Mouse (Mus musculus) midbrain, embryonic 10.5 days (tissue): Measurements from ENCODE around the gene Rad23b. TPM values are rescaled to one million over a fixed set of nuclear protein-coding genes. Genes with fewer than 3 reads are reported as not detected.
"Not testable (repeated sequence)": the region's sequence is repeated elsewhere in the genome, so short reads cannot be mapped to it uniquely, and the experiment has no call there.

Source experiments
- DNase-seq: peaks from one replicate; pipeline ENCODE4 v3.0.0-alpha.2; 2017; ENCODE audit warnings: low spot score
- H3K27ac ChIP-seq: fragments of 300-500 bp; sonication (generic); replicated peaks from 2 replicates; pipeline ENCODE4 v1.5.1; 2016; ENCODE audit warnings: mild to moderate bottlenecking
- H3K27me3 ChIP-seq: fragments of 300-500 bp; sonication (generic); 2 replicates; pipeline ENCODE4 v1.6.1; 2016; ENCODE audit warnings: low read depth, mild to moderate bottlenecking; ENCODE audit not compliant: poor library complexity, severe bottlenecking
- H3K36me3 ChIP-seq: fragments of 300-500 bp; sonication (generic); 2 replicates; pipeline ENCODE4 v1.6.1; 2016; ENCODE audit warnings: mild to moderate bottlenecking, moderate library complexity
- H3K4me1 ChIP-seq: fragments of 300-500 bp; sonication (generic); 2 replicates; pipeline ENCODE4 v1.6.1; 2016
- H3K4me3 ChIP-seq: fragments of 300-500 bp; sonication (generic); 2 replicates; pipeline ENCODE4 v1.5.1; 2016; ENCODE audit warnings: mild to moderate bottlenecking, moderate library complexity
- H3K9me3 ChIP-seq: fragments of 300-500 bp; sonication (generic); replicated peaks from 2 replicates; pipeline ENCODE4 v1.6.1; 2016; ENCODE audit warnings: mild to moderate bottlenecking
- WGBS: fragments of 180-500 bp; shearing (Covaris S2); methylation state at CpG from one replicate; pipeline ENCODE4 v1.1.7; 2016; 5-methylcytosine and 5-hydroxymethylcytosine counted together
- polyA plus RNA-seq: library from polyadenylated mRNA; unstranded; fragments of >200 nt; fragmentation: Nextera tagmentation; extraction: Ambion mirVana; gene quantifications from 2 replicates; pipeline ENCODE4 v1.2.1, GENCODE M21; 2016

The Rad23b gene
- 82.0 and 91.4 TPM in 2 replicates for polyA plus RNA-seq

DNA sequence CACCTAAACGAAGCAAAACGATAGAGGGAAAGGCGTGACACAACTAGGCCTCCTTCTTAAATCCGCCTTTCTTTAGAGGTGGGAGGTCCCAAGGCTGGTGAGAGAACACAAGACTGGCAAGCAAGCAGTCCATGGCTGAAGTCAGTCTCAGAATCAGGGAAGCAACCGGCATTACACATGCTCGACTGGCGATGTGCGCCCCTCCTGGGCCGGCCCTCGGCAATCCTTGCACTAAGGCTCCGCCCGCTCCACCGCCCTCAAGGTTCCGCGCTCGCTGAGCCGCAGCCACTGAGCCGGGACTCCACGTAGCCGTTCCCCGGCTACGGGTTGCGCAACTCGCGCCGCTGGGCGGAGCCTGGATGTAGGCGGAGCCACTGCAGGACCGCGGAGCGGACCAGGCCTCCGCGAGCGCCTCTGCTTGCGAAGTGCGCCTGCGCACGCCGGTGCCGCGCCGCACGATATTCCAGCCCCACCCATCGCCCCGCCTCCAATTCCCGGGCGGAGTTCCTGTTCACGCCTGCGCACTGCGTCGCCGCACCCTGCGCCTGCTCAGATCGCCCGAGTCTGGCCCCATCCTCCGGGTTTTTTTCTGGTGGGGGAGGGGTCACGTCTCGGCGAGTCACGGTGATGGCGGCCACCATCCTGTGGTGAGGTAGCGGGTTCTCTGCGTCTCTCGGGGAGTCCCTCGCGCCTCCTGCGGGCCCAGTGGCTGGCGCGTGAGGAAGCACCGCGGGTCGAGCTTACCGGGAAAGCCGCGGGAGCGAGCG, at the start of gene Rad23b:
Rad23b (plus strand) TSS at position 592 of the 767 bp plus-strand sequence.
- Histone ChIP-seq H3K9me3 (no peaks in the 10 kb centered on the region), H3K4me3 (peak within 1 kb of the TSS; percentile 96), H3K4me1 (peaks cover 43% of the 10 kb centered on the region), H3K36me3 (no peaks in the 10 kb centered on the region; the same call in 1 of the 2 replicates), H3K27ac (peak within 1 kb of the TSS; percentile 99), H3K27me3 (no peaks in the 10 kb centered on the region)
- under 1% methylated on average over 77 of the region's 77 CpGs for WGBS
- peak; percentile 100 for DNase-seq

DNA sequence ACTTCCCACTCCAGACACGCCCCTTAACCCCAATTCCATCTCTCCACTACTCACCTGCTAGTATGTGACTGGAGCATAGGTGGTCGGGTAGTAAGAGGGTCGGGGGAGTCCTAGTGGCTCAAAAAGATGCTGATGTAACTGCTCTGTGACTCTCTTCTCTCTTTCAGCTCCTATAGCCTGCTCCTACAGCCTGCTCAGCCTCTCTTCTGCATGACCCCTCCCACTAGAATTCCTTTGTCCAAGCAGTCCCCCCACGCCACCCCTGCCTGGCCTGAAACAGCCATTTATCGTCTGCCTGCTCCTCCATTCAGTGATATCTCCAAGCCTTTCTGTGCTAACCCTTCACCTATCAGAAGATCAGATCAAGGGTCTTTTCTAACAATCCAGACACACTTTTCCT, 45.7 kb upstream of the Rad23b start:
- no peak overlapping the region for H3K4me3 ChIP-seq
- H3K36me3 ChIP-seq = no peaks in the 10 kb centered on the region
- WGBS = 87% methylated on average over 5 of the region's 5 CpGs
- H3K27me3 ChIP-seq = no peaks in the 10 kb centered on the region
- H3K4me1 ChIP-seq = no peaks in the 10 kb centered on the region
- DNase-seq = no peak
- H3K9me3 ChIP-seq = peaks cover 10% of the 10 kb centered on the region; the same call in 1 of the 2 replicates
- H3K27ac ChIP-seq = no peak overlapping the region

GRCm38 (mm10) chr4:55306636-55307035, 43.2 kb upstream of the Rad23b start:
- Histone ChIP-seq H3K36me3 (no peaks in the 10 kb centered on the region), H3K27me3 (no peaks in the 10 kb centered on the region), H3K4me1 (no peaks in the 10 kb centered on the region), H3K27ac (no peak overlapping the region), H3K9me3 (peaks cover 10% of the 10 kb centered on the region; the same call in 1 of the 2 replicates), H3K4me3 (no peak overlapping the region)
- 73% methylated on average over 4 of the region's 4 CpGs for WGBS
- DNase-seq = no peak

DNA sequence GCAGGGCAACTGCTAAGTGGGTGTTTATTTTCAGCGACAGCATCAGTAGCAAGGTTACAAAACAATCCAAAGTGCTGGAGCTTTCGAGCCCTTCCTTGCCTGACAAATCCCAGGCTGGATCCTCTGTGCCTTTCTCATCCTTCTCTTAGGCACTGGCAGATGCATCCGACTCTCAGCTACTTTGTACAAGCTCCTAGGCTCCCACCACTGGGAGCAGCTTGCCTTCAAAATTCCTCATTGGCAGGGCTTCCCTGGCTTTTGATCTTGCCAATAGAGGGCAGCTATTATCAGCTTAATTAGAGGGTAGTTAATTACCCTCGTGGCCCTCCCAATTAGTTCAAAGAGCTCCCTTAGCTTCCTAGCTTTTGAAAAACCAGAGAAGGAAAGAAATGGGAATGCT, 33.1 kb upstream of the Rad23b start:
- Histone ChIP-seq H3K27me3 (no peaks in the 10 kb centered on the region), H3K27ac (no peak overlapping the region), H3K36me3 (no peaks in the 10 kb centered on the region), H3K9me3 (no peaks in the 10 kb centered on the region), H3K4me1 (no peaks in the 10 kb centered on the region), H3K4me3 (no peak overlapping the region)
- no peak for DNase-seq
- WGBS = 46% methylated on average over 4 of the region's 4 CpGs

- H3K27ac ChIP-seq, H3K36me3 ChIP-seq, H3K27me3 ChIP-seq, H3K9me3 ChIP-seq, H3K4me3 ChIP-seq, DNase-seq, H3K4me1 ChIP-seq: not testable (repeated sequence)
- 93% methylated on average over 9 of the region's 9 CpGs for WGBS
These were observed 31.5 kb upstream of the Rad23b start for GRCm38 (mm10) chr4:55318350-55318749.

- H3K36me3 ChIP-seq = no peaks in the 10 kb centered on the region
- 69% methylated on average over 4 of the region's 4 CpGs for WGBS
- H3K9me3 ChIP-seq = no peaks in the 10 kb centered on the region
- H3K4me3 ChIP-seq = no peak overlapping the region
- no peak for DNase-seq
- no peaks in the 10 kb centered on the region for H3K27me3 ChIP-seq
- H3K4me1 ChIP-seq = no peaks in the 10 kb centered on the region
- H3K27ac ChIP-seq = no peak overlapping the region
These were observed 23.9 kb upstream of the Rad23b start for GRCm38 (mm10) chr4:55325786-55326518.

GRCm38 (mm10) chr4:55327508-55327907, 22.3 kb upstream of the Rad23b start:
- Histone ChIP-seq H3K4me3 (no peak overlapping the region), H3K4me1 (no peaks in the 10 kb centered on the region), H3K36me3 (no peaks in the 10 kb centered on the region), H3K27me3 (no peaks in the 10 kb centered on the region), H3K9me3 (no peaks in the 10 kb centered on the region), H3K27ac (no peak overlapping the region)
- DNase-seq = no peak
- whole genome bisulfite sequencing = 82% methylated on average over 4 of the region's 4 CpGs

GRCm38 (mm10) chr4:55328471-55328870, 21.4 kb upstream of the Rad23b start:
- Histone ChIP-seq H3K9me3 (no peaks in the 10 kb centered on the region), H3K4me3 (no peak overlapping the region), H3K4me1 (no peaks in the 10 kb centered on the region), H3K36me3 (no peaks in the 10 kb centered on the region), H3K27me3 (no peaks in the 10 kb centered on the region), H3K27ac (no peak overlapping the region)
- no peak for DNase-seq
- 91% methylated on average over 11 of the region's 11 CpGs for WGBS

DNA sequence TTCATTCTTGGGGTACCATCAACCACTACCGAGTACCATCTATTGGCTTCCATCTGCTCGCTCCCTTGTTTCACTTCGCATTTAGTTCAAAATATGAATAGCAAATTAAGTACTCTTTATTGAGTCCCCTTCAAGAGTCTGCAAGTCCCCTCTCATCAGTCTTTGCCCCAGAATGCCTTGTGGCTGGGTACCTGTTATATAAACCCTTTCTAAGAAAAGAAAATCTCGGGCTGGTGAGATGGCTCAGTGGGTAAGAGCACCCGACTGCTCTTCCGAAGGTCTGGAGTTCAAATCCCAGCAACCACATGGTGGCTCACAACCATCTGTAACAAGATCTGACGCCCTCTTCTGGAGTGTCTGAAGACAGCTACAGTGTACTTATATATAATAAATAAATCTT, 20.9 kb upstream of the Rad23b start:
- 93% methylated on average over 6 of the region's 7 CpGs for WGBS
- not testable (repeated sequence) for H3K4me3 ChIP-seq, DNase-seq, H3K36me3 ChIP-seq, H3K27ac ChIP-seq, H3K27me3 ChIP-seq, H3K4me1 ChIP-seq, H3K9me3 ChIP-seq

DNA sequence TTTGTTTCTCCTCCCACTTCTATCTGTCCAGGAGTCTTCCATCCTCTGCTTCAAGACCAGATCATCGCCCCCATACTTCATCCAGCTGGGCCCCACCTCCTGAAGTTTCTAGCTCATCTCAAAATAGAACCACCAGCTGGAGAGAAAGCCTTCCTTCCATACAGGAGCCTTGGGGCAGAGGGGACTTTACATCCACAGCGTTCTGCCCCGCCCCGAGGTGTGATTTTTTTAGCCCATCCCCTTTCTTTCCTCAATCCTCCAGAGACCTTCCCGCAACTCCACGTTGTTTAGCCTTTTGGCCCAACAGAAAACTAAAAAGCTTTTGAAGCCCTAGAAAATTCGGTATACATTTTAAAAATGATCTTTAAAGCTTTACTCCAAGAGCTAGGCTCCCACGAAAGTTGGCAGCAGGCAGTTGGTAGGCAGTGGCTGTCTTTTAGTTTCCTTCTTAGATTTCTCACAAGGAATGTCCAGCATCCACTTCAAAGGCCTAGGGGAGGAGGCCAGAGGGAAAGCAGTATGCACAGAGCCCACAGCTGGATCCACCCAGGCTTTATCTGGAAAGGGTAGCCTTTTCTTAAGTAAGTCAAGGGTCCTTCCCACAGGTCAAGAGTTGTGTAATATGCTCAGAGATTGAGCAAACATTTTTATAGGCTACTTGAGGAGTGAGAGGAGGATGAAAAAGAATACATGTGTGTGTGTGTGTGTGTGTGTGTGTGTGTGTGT, 20.1 kb upstream of the Rad23b start:
- Histone ChIP-seq H3K9me3 (no peaks in the 10 kb centered on the region), H3K4me3 (no peak overlapping the region), H3K36me3 (no peaks in the 10 kb centered on the region), H3K27ac (no peak overlapping the region), H3K4me1 (no peaks in the 10 kb centered on the region), H3K27me3 (no peaks in the 10 kb centered on the region)
- WGBS = 81% methylated on average over 8 of the region's 8 CpGs
- DNase-seq = no peak

DNA sequence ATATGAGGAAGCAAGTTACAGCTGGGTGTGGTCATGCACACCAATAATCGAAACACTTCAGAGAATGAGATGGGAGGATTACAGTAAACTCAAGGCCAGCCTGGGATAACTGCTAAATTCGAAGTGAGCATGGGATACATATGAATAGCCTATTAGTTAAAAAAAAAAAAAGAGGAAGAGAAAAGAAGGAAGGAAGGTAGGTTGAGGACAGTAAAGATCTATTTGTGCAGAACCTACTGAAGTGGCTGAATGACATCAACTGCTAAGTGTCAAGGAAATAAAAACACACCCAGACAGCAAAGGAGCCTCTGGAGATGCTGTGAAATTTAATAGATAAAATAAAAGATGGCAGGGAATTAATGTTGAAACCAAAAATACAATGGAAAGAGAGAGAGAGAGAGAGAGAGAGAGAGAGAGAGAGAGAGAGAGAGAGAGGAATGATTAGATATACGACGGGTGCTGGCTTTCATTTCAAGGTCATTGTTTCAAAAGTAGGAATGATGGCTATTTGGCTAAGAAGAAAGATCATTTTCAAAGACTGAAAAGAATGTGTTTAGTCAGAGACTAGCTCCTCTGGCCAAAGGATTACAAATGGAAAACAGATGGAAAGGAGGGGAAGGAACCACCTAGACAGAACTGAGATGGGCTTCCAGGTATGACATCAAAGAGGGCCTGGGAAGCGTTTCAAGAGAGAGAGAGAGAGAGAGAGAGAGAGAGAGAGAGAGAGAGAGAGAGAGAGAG, 14.6 kb upstream of the Rad23b start:
- Histone ChIP-seq H3K4me1 (no peaks in the 10 kb centered on the region), H3K9me3 (no peaks in the 10 kb centered on the region), H3K36me3 (no peaks in the 10 kb centered on the region), H3K27me3 (no peaks in the 10 kb centered on the region), H3K27ac (no peak overlapping the region), H3K4me3 (no peak overlapping the region)
- WGBS = 86% methylated on average over 5 of the region's 5 CpGs
- no peak for DNase-seq

DNA sequence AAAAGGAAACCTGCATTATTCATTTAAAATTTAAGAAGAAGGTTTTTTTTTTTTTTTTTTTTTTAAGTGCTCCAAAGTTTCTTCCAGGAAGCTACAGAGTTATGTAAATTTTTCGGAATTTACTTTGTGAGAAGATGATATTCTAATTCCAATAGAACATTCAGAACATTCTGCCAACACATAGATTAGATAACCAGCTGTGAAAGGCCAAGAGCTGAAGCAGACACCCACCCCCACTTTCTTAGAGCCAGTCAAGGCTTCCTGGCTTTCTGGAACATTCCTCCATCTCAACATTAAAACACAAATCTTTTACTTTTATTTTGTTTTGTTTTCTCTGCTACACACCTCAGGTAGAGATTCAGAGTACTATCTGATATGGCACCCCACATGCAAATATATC, 10.9 kb upstream of the Rad23b start:
- WGBS = 70% methylated on average over 1 of the region's 1 CpGs
- Histone ChIP-seq H3K27me3 (no peaks in the 10 kb centered on the region), H3K27ac (no peak overlapping the region), H3K4me3 (no peak overlapping the region), H3K4me1 (no peaks in the 10 kb centered on the region), H3K9me3 (no peaks in the 10 kb centered on the region), H3K36me3 (no peaks in the 10 kb centered on the region)
- no peak for DNase-seq
